Mouse (Mus musculus): Measurements from ENCODE around the gene Olfr523. TPM values are rescaled to one million over a fixed set of nuclear protein-coding genes. Genes with fewer than 3 reads are reported as not detected.

Olfr523 gene
- polyA plus RNA-seq, 1 experiment from 2014 or later, result not detected

DNA sequence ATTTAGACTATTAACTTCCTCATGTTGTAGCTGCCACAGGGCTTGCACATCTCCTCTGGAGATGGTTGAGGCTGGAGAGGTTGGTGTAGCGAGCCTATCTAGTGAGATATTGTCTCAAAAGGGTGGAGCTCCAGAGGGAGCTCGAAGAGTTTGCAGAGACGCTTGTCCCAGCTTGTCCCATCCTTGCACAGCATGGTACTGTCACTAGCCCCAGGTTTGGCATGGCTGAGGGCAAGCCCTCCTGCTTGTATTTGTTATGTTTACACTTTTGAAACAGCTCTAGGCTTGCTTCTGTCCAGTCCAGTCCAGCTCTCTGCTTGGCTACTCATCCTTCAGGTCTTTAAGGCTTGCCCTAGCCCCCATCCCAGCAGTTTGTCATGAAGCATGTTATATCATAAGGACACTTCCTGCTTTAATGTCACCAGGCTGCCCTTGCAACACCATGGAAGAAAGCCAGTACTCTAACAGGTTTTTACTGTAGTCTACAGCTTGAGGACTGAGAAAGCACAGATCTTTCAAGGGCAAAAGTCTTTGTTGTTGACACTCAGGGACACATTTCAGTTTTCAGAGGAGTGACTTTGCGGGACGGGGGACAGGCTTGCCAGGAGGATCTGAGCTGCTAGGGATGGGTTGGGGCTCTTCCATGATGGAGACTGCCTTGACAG is 37.8 kb upstream of the Olfr523 start:
- no peaks in the 10 kb centered on the region for H3K36me3 ChIP-seq (ENCODE audit: control insufficient read depth, insufficient read depth, low read length)
- WGBS, result 93% methylated on average over 5 of the region's 5 CpGs
- no peak overlapping the region for H3K4me2 ChIP-seq (ENCODE audit: low read depth, low read length, severe bottlenecking)
- 0 out of 2 replicates have a peak, but pooled peaks cover 2% of the 10 kb centered on the region for H3K4me1 ChIP-seq (replicated peaks; ENCODE audit: control insufficient read depth, insufficient read depth, low read length)
- ATAC-seq (replicated peaks; ENCODE audit: low FRiP score) (no peak), DNase-seq (ENCODE audit: low spot score) (no peak)
- no peaks in the 10 kb centered on the region for H3K9me3 ChIP-seq (ENCODE audit: control insufficient read depth, low read length)
- no peaks in the 10 kb centered on the region for H3K27me3 ChIP-seq (ENCODE audit: control insufficient read depth, insufficient read depth, low read length)
- H3K9ac ChIP-seq (ENCODE audit: low read length), result no peak overlapping the region
- H3K4me3 ChIP-seq (ENCODE audit: low read depth, low read length), result no peak overlapping the region
- H3K27ac ChIP-seq (ENCODE audit: low read depth, low read length), result no peak overlapping the region

DNA sequence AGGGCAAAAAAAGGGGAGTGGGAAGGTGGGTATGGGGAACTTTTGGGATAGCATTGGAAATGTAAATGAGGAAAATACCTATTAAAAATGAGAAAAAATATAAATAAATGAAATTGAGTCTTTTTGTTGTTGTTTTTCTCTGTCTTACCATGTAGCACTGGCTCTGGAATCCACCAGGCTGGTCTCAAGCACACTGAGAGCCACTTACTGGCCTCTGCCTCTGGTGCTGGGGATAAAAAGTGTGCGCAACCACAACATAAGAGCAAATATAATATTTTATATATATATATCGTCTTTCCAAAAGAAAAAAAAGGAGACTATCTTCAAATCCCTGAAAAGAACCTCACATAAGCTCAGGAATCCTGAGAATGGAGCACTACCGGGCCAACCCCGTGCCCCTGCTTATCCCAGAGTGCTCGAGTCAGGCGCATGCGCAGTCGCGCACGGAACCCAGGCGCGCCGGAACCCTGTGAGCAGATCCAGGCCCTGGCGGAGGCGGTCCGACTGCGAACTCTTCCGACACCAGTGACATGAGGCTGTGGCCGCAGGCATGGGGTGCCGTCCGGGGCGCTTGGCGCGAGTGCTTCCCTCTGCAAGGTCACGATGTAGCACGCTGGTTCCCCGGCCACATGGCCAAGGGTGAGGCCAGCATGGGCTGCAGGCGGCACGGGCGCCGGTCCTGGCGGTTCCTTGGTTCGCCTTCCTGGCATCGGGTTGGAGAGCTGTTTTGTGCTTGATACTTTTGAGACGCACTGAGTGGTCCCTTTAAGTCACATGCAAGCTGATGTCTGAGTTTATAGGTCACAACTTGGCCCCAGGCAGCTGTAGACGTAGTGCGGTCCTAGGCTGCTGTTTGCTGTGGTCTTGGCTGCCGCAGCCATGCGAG is 35.6 kb upstream of the Olfr523 start, which contains the start of gene Mtg1:
Mtg1 (plus strand) TSS at position 430 of the 886 bp plus-strand sequence.
- H3K27ac ChIP-seq (ENCODE audit: low read depth, low read length), result peak within 1 kb of the TSS; percentile 46; the same call in 1 of the 2 replicates
- H3K36me3 ChIP-seq (ENCODE audit: control insufficient read depth, insufficient read depth, low read length), result no peaks in the 10 kb centered on the region
- H3K4me1 ChIP-seq (replicated peaks; ENCODE audit: control insufficient read depth, insufficient read depth, low read length), result 0 out of 2 replicates have a peak, but pooled peaks cover 2% of the 10 kb centered on the region
- peak within 1 kb of the TSS; percentile 96 for H3K9ac ChIP-seq (ENCODE audit: low read length)
- 2% methylated on average over 39 of the region's 39 CpGs for WGBS
- peak within 1 kb of the TSS; percentile 72 for H3K4me3 ChIP-seq (ENCODE audit: low read depth, low read length)
- peak within 1 kb of the TSS; percentile 85 for H3K4me2 ChIP-seq (ENCODE audit: low read depth, low read length, severe bottlenecking)
- no peaks in the 10 kb centered on the region for H3K9me3 ChIP-seq (ENCODE audit: control insufficient read depth, low read length)
- DNase-seq (ENCODE audit: low spot score) (peak; percentile 98), ATAC-seq (replicated peaks; ENCODE audit: low FRiP score) (peak; percentile 98)
- no peaks in the 10 kb centered on the region for H3K27me3 ChIP-seq (ENCODE audit: control insufficient read depth, insufficient read depth, low read length)

DNA sequence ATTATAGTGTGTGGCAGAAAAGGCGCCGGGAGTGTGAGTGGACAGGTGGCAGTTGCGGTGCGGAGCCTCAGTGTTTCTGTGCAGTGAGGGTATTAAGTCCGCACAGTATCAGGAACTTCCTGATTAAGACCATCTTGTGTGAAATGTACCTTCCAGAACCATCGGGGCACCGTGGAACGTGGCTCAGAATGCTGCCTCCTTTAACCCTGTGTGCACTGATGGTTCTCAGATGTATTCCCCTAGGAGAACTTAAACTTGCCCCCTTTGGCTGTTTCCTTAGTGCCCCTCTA is 35.1 kb upstream of the Olfr523 start:
- no peak for ATAC-seq (replicated peaks; ENCODE audit: low FRiP score)
- H3K4me1 ChIP-seq (replicated peaks; ENCODE audit: control insufficient read depth, insufficient read depth, low read length), result 0 out of 2 replicates have a peak, but pooled peaks cover 2% of the 10 kb centered on the region
- no peaks in the 10 kb centered on the region for H3K36me3 ChIP-seq (ENCODE audit: control insufficient read depth, insufficient read depth, low read length)
- no peaks in the 10 kb centered on the region for H3K9me3 ChIP-seq (ENCODE audit: control insufficient read depth, low read length)
- H3K4me3 ChIP-seq (ENCODE audit: low read depth, low read length), result peak overlapping the region; percentile 72
- peak overlapping the region; percentile 96 for H3K9ac ChIP-seq (ENCODE audit: low read length)
- DNase-seq (ENCODE audit: low spot score), result no peak
- WGBS, result 1% methylated on average over 8 of the region's 8 CpGs
- H3K27ac ChIP-seq (ENCODE audit: low read depth, low read length), result no peak overlapping the region
- peak overlapping the region; percentile 85 for H3K4me2 ChIP-seq (ENCODE audit: low read depth, low read length, severe bottlenecking)
- no peaks in the 10 kb centered on the region for H3K27me3 ChIP-seq (ENCODE audit: control insufficient read depth, insufficient read depth, low read length)

DNA sequence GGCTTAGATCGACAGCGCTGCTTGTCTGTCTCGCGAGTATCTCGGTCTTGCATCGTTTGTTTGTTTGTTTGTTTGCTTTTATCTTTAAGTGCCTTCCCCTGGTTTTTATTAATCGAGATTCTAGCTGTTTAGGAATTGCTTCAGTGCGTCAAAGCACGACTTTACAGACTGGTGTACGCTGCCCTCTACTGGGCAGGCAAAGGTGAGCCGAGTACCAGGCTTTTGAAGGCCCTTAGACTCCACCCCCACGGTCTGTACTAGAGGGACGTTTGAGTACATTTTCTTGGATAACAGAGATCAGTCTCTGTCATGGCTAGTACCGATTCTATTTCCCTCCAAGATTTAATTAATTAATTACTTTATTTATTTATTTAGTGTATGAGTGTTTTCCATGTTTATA is 31.7 kb upstream of the Olfr523 start:
- Histone ChIP-seq H3K27me3 (ENCODE audit: control insufficient read depth, insufficient read depth, low read length) (no peaks in the 10 kb centered on the region), H3K9me3 (ENCODE audit: control insufficient read depth, low read length) (no peaks in the 10 kb centered on the region), H3K36me3 (ENCODE audit: control insufficient read depth, insufficient read depth, low read length) (no peaks in the 10 kb centered on the region), H3K4me1 (replicated peaks; ENCODE audit: control insufficient read depth, insufficient read depth, low read length) (0 out of 2 replicates have a peak, but pooled peaks cover 2% of the 10 kb centered on the region), H3K9ac (ENCODE audit: low read length) (no peak overlapping the region), H3K4me2 (ENCODE audit: low read depth, low read length, severe bottlenecking) (no peak overlapping the region), H3K4me3 (ENCODE audit: low read depth, low read length) (no peak overlapping the region), H3K27ac (ENCODE audit: low read depth, low read length) (no peak overlapping the region)
- DNase-seq (ENCODE audit: low spot score) (peak; percentile 68), ATAC-seq (replicated peaks; ENCODE audit: low FRiP score) (0 out of 2 replicates have a peak, but pooled peaks have one; percentile 22)
- 8% methylated on average over 14 of the region's 14 CpGs for WGBS

- H3K4me1 ChIP-seq (replicated peaks; ENCODE audit: control insufficient read depth, insufficient read depth, low read length), result no peaks in the 10 kb centered on the region
Measured at GRCm38 (mm10) chr7:140144550-140144949, 28.5 kb upstream of the Olfr523 start.

GRCm38 (mm10) chr7:140153383-140153782 is 19.6 kb upstream of the Olfr523 start:
- H3K27me3 ChIP-seq (ENCODE audit: control insufficient read depth, insufficient read depth, low read length), result peaks cover 21% of the 10 kb centered on the region
- H3K27ac ChIP-seq (ENCODE audit: low read depth, low read length), result no peak overlapping the region
- peaks cover 9% of the 10 kb centered on the region for H3K4me1 ChIP-seq (replicated peaks; ENCODE audit: control insufficient read depth, insufficient read depth, low read length)
- H3K4me2 ChIP-seq (ENCODE audit: low read depth, low read length, severe bottlenecking), result peak overlapping the region; percentile 44
- 2% methylated on average over 28 of the region's 28 CpGs for WGBS
- peak; percentile 67 for DNase-seq (ENCODE audit: low spot score)
- ATAC-seq (replicated peaks; ENCODE audit: low FRiP score), result peak; percentile 46
- H3K9me3 ChIP-seq (ENCODE audit: control insufficient read depth, low read length), result no peaks in the 10 kb centered on the region
- no peaks in the 10 kb centered on the region for H3K36me3 ChIP-seq (ENCODE audit: control insufficient read depth, insufficient read depth, low read length)
- H3K4me3 ChIP-seq (ENCODE audit: low read depth, low read length), result peak overlapping the region; percentile 14; the same call in 1 of the 2 replicates
- 0 out of 2 replicates have a peak overlapping the region, but pooled peaks have one; percentile 23 for H3K9ac ChIP-seq (ENCODE audit: low read length)

More at GRCm38 (mm10) chr7:140144550-140144949, 28.5 kb upstream of the Olfr523 start:
- no peak overlapping the region for H3K27ac ChIP-seq (ENCODE audit: low read depth, low read length)
- DNase-seq (ENCODE audit: low spot score) (no peak), ATAC-seq (replicated peaks; ENCODE audit: low FRiP score) (no peak)
- no peak overlapping the region for H3K4me3 ChIP-seq (ENCODE audit: low read depth, low read length)
- no peak overlapping the region for H3K4me2 ChIP-seq (ENCODE audit: low read depth, low read length, severe bottlenecking)
- H3K9me3 ChIP-seq (ENCODE audit: control insufficient read depth, low read length), result no peaks in the 10 kb centered on the region
- H3K36me3 ChIP-seq (ENCODE audit: control insufficient read depth, insufficient read depth, low read length), result no peaks in the 10 kb centered on the region
- H3K9ac ChIP-seq (ENCODE audit: low read length), result no peak overlapping the region
- H3K27me3 ChIP-seq (ENCODE audit: control insufficient read depth, insufficient read depth, low read length), result no peaks in the 10 kb centered on the region
- WGBS, result 88% methylated on average over 4 of the region's 4 CpGs

GRCm38 (mm10) chr7:140153829-140154217 is 19.2 kb upstream of the Olfr523 start:
- Histone ChIP-seq H3K9me3 (ENCODE audit: control insufficient read depth, low read length) (no peaks in the 10 kb centered on the region), H3K4me1 (replicated peaks; ENCODE audit: control insufficient read depth, insufficient read depth, low read length) (peaks cover 9% of the 10 kb centered on the region), H3K36me3 (ENCODE audit: control insufficient read depth, insufficient read depth, low read length) (no peaks in the 10 kb centered on the region), H3K4me3 (ENCODE audit: low read depth, low read length) (peak overlapping the region; percentile 27; the same call in 1 of the 2 replicates), H3K27ac (ENCODE audit: low read depth, low read length) (no peak overlapping the region), H3K4me2 (ENCODE audit: low read depth, low read length, severe bottlenecking) (peak overlapping the region; percentile 54), H3K9ac (ENCODE audit: low read length) (peak overlapping the region; percentile 55; the same call in 1 of the 2 replicates), H3K27me3 (ENCODE audit: control insufficient read depth, insufficient read depth, low read length) (peaks cover 21% of the 10 kb centered on the region)
- DNase-seq (ENCODE audit: low spot score), result no peak
- ATAC-seq (replicated peaks; ENCODE audit: low FRiP score), result no peak
- WGBS, result 15% methylated on average over 4 of the region's 4 CpGs

GRCm38 (mm10) chr7:140154218-140154927 is 18.6 kb upstream of the Olfr523 start, which contains the start of gene Sprn:
TSS of gene Sprn (minus strand) at chr7:140154877.
- peaks cover 21% of the 10 kb centered on the region for H3K27me3 ChIP-seq (ENCODE audit: control insufficient read depth, insufficient read depth, low read length)
- no peaks in the 10 kb centered on the region for H3K36me3 ChIP-seq (ENCODE audit: control insufficient read depth, insufficient read depth, low read length)
- no peak for DNase-seq (ENCODE audit: low spot score)
- WGBS, result 2% methylated on average over 28 of the region's 28 CpGs
- H3K4me3 ChIP-seq (ENCODE audit: low read depth, low read length), result peak within 1 kb of the TSS; percentile 27
- peak; percentile 49; the same call in 1 of the 2 replicates for ATAC-seq (replicated peaks; ENCODE audit: low FRiP score)
- H3K9me3 ChIP-seq (ENCODE audit: control insufficient read depth, low read length), result no peaks in the 10 kb centered on the region
- peaks cover 9% of the 10 kb centered on the region for H3K4me1 ChIP-seq (replicated peaks; ENCODE audit: control insufficient read depth, insufficient read depth, low read length)
- H3K27ac ChIP-seq (ENCODE audit: low read depth, low read length), result no peak within 1 kb of the TSS
- H3K4me2 ChIP-seq (ENCODE audit: low read depth, low read length, severe bottlenecking), result peak within 1 kb of the TSS; percentile 54
- H3K9ac ChIP-seq (ENCODE audit: low read length), result peak within 1 kb of the TSS; percentile 55
